Mouse (Mus musculus): ENCODE data around the gene Gprc5c. TPM values are rescaled to one million over a fixed set of nuclear protein-coding genes. Genes with fewer than 3 reads are reported as not detected.

Gprc5c gene
- total and polyA plus RNA-seq, 3 experiments = 6.3 to 11.6 (median 7.9) TPM

GRCm38 (mm10) chr11:114865999-114866398 lies 15.0 kb downstream of the Gprc5c start:
- WGBS = 72% methylated on average over 5 of the region's 5 CpGs
- no peaks in the 10 kb centered on the region for H3K79me2 ChIP-seq (replicated peaks; ENCODE audit: control insufficient read depth, insufficient read depth, low read length)
- no peak overlapping the region for H3K9ac ChIP-seq (ENCODE audit: low read depth, low read length)
- peaks cover 11% of the 10 kb centered on the region for H3K4me1 ChIP-seq (ENCODE audit: control insufficient read depth, insufficient read depth, low read length)
- no peaks in the 10 kb centered on the region for H3K27me3 ChIP-seq (ENCODE audit: control insufficient read depth, insufficient read depth, low read length)
- TF ChIP-seq POLR2A (IDR thresholded peaks at IDR 0.05; ENCODE audit: insufficient read depth, low read depth, low read length) (no peak), EP300 (IDR thresholded peaks at IDR 0.05; ENCODE audit: insufficient read depth, low read depth, low read length) (no peak), CTCF (IDR thresholded peaks at IDR 0.05) (no peak)
- no peak overlapping the region for H3K4me3 ChIP-seq
- H3K27ac ChIP-seq = peak overlapping the region; percentile 17
- intact Hi-C loops (cut with DNase I) = no loop called here
- H3K36me3 ChIP-seq (ENCODE audit: control insufficient read depth, insufficient read depth, low read length) = no peaks in the 10 kb centered on the region
- no peak for DNase-seq

GRCm38 (mm10) chr11:114866486-114867360 lies 15.8 kb downstream of the Gprc5c start:
- TF ChIP-seq POLR2A (IDR thresholded peaks at IDR 0.05; ENCODE audit: insufficient read depth, low read depth, low read length) (no peak), CTCF (IDR thresholded peaks at IDR 0.05) (no peak), EP300 (IDR thresholded peaks at IDR 0.05; ENCODE audit: insufficient read depth, low read depth, low read length) (no peak)
- 41% methylated on average over 10 of the region's 10 CpGs for WGBS
- no peak overlapping the region for H3K9ac ChIP-seq (ENCODE audit: low read depth, low read length)
- H3K27ac ChIP-seq = peak overlapping the region; percentile 58
- intact Hi-C loops (cut with DNase I) = no loop called here
- no peaks in the 10 kb centered on the region for H3K27me3 ChIP-seq (ENCODE audit: control insufficient read depth, insufficient read depth, low read length)
- peak; percentile 72 to 74 for DNase-seq
- peaks cover 11% of the 10 kb centered on the region for H3K4me1 ChIP-seq (ENCODE audit: control insufficient read depth, insufficient read depth, low read length)
- H3K79me2 ChIP-seq (replicated peaks; ENCODE audit: control insufficient read depth, insufficient read depth, low read length) = no peaks in the 10 kb centered on the region
- H3K36me3 ChIP-seq (ENCODE audit: control insufficient read depth, insufficient read depth, low read length) = no peaks in the 10 kb centered on the region
- no peak overlapping the region for H3K4me3 ChIP-seq

- Histone ChIP-seq H3K27ac (peak overlapping the region; percentile 58), H3K9ac (ENCODE audit: low read depth, low read length) (no peak overlapping the region), H3K4me3 (no peak overlapping the region), H3K27me3 (ENCODE audit: control insufficient read depth, insufficient read depth, low read length) (no peaks in the 10 kb centered on the region), H3K4me1 (ENCODE audit: control insufficient read depth, insufficient read depth, low read length) (peaks cover 11% of the 10 kb centered on the region), H3K79me2 (replicated peaks; ENCODE audit: control insufficient read depth, insufficient read depth, low read length) (no peaks in the 10 kb centered on the region), H3K36me3 (ENCODE audit: control insufficient read depth, insufficient read depth, low read length) (no peaks in the 10 kb centered on the region)
- TF ChIP-seq CTCF (IDR thresholded peaks at IDR 0.05) (no peak), POLR2A (IDR thresholded peaks at IDR 0.05; ENCODE audit: insufficient read depth, low read depth, low read length) (no peak), EP300 (IDR thresholded peaks at IDR 0.05; ENCODE audit: insufficient read depth, low read depth, low read length) (no peak)
- intact Hi-C loops (cut with DNase I) = no loop called here
- WGBS = 30% methylated on average over 11 of the region's 11 CpGs
- no peak for DNase-seq
Observed at GRCm38 (mm10) chr11:114867361-114868235, 16.6 kb downstream of the Gprc5c start.

- H3K36me3 ChIP-seq (ENCODE audit: control insufficient read depth, insufficient read depth, low read length) = no peaks in the 10 kb centered on the region
- peaks cover 11% of the 10 kb centered on the region for H3K4me1 ChIP-seq (ENCODE audit: control insufficient read depth, insufficient read depth, low read length)
- H3K27me3 ChIP-seq (ENCODE audit: control insufficient read depth, insufficient read depth, low read length) = no peaks in the 10 kb centered on the region
- no peak for DNase-seq
- H3K27ac ChIP-seq = peak overlapping the region; percentile 40
- H3K4me3 ChIP-seq = no peak overlapping the region
- WGBS = 86% methylated on average over 12 of the region's 12 CpGs
- intact Hi-C loops (cut with DNase I) = no loop called here
- TF ChIP-seq POLR2A (IDR thresholded peaks at IDR 0.05; ENCODE audit: insufficient read depth, low read depth, low read length) = no peak
- H3K9ac ChIP-seq (ENCODE audit: low read depth, low read length) = no peak overlapping the region
- no peaks in the 10 kb centered on the region for H3K79me2 ChIP-seq (replicated peaks; ENCODE audit: control insufficient read depth, insufficient read depth, low read length)
Observed at GRCm38 (mm10) chr11:114868280-114868679, 17.3 kb downstream of the Gprc5c start.

GRCm38 (mm10) chr11:114869787-114870186 lies 18.8 kb downstream of the Gprc5c start:
- TF ChIP-seq POLR2A (IDR thresholded peaks at IDR 0.05; ENCODE audit: insufficient read depth, low read depth, low read length) (no peak), EP300 (IDR thresholded peaks at IDR 0.05; ENCODE audit: insufficient read depth, low read depth, low read length) (no peak)
- H3K4me1 ChIP-seq (ENCODE audit: control insufficient read depth, insufficient read depth, low read length) = peaks cover 11% of the 10 kb centered on the region
- H3K36me3 ChIP-seq (ENCODE audit: control insufficient read depth, insufficient read depth, low read length) = no peaks in the 10 kb centered on the region
- H3K27me3 ChIP-seq (ENCODE audit: control insufficient read depth, insufficient read depth, low read length) = no peaks in the 10 kb centered on the region
- no peak overlapping the region for H3K9ac ChIP-seq (ENCODE audit: low read depth, low read length)
- no peak overlapping the region for H3K4me3 ChIP-seq
- WGBS = 93% methylated on average over 1 of the region's 1 CpGs
- intact Hi-C loops (cut with DNase I) = no loop called here
- peak overlapping the region; percentile 33; the same call in 1 of the 2 replicates for H3K27ac ChIP-seq
- no peak for DNase-seq
- no peaks in the 10 kb centered on the region for H3K79me2 ChIP-seq (replicated peaks; ENCODE audit: control insufficient read depth, insufficient read depth, low read length)

Data from heart, adult 2 months (tissue).